Mouse (Mus musculus): Measurements from ENCODE around the gene Wdfy4.
A peak's percentile ranks its signal among the peaks of the same experiment; 100 is the strongest.

- TF ChIP-seq CTCF (IDR thresholded peaks at IDR 0.05; ENCODE audit: low read depth) (peak; percentile 32), EP300 (IDR thresholded peaks at IDR 0.05; ENCODE audit: low read depth) (no peak)
Observed at GRCm38 (mm10) chr14:33152941-33153340, 32.4 kb downstream of the Wdfy4 start.
